Mouse (Mus musculus): ENCODE results near the gene Arid1b.

DNA sequence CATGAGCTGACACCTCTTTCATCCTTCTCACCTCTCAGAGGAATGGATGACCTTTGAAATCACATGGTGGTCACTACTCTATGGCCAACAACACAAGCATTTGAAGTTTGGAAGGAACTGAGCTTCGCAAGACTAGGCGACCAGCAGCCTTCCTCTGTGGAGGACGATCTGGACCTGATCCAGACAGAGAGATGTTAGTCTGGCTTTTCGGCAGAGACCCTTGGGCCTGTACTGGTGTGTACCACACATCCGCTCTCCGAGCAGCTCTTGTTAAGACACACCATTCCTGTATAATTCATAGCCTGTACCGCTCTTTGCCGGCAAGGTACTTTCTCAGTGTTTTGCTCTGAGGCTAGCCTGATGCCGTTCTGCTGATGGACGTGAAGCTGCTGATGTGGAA lies 303.9 kb downstream of the Arid1b start:
- TF ChIP-seq GATA1 (IDR thresholded peaks at IDR 0.05; ENCODE audit: borderline replicate concordance, low read length) (no peak), FLI1 (IDR thresholded peaks at IDR 0.05; ENCODE audit: low read length) (no peak)

All from megakaryocyte, embryonic 14.5 days (primary cell).